Mouse (Mus musculus) E14TG2a.4 (cell line): Measurements from ENCODE around the gene E2f4.

Source experiments
- CTCF ChIP-seq: conservative IDR thresholded peaks from 2 replicates; pipeline ENCODE4 v1.5.1; 2014; ENCODE audit warnings: low read length
- NANOG ChIP-seq: IDR thresholded peaks from 2 replicates; pipeline ENCODE4 v1.6.1; 2014; ENCODE audit warnings: borderline replicate concordance, low read length, mixed read lengths
- POU5F1 ChIP-seq: IDR thresholded peaks from 2 replicates; pipeline ENCODE4 v1.6.1; 2014; ENCODE audit warnings: low read length, borderline replicate concordance

DNA sequence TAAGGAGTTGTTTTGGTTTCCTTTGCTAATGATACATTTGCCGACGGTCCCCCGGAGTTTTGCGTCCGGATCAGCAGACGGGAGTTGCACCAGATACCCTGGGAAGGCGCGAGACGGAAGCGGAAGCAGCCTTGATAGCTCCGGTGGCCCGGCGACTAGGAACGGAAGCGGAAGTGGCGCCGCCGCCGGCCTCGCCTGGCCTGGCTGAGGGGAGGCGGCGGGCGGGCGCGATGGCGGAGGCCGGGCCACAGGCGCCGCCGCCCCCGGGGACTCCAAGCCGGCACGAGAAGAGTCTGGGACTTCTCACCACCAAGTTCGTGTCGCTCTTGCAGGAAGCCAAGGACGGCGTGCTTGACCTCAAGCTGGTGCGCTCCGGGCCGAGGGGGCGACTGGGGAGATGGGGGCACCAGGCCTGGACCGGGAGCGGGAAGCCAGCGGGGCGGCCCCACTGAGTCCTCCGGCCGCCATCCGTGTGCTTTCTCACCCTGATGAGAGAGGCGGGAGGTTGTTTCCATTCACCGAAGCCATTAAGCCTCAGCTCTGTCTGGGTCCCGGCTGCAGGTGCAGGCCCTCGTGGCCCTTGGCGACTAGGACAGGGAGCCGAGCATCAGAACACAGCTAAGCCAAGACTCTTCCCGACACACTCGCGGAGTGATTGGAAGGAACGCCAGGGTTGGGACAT, at the start of gene E2f4:
- no peak for TF ChIP-seq CTCF
- TF ChIP-seq NANOG: no peak
- no peak for TF ChIP-seq POU5F1
